Mouse (Mus musculus) midbrain, embryonic 16.5 days (tissue): ENCODE measurements at regions not wholly inside any gene's neighbourhood (a gene's known extent, or its start where the extent isn't known, plus 50 kb on each side); places are given as distances from the start of the nearest gene placed in this dataset.
A peak's percentile ranks its signal among the peaks of the same experiment; 100 is the strongest.

Experiments
- ATAC-seq: fragments of 200-750 bp; cut with Nextera tagmentation; 2 replicates; pipeline ENCODE4 v1.8.0; 2017; ENCODE audit warnings: moderate TSS enrichment
- H3K27ac ChIP-seq: fragments of 300-500 bp; sonication (generic); 2 replicates; pipeline ENCODE4 v1.5.1; 2014; ENCODE audit warnings: mild to moderate bottlenecking, low read length, mixed read lengths
- H3K27me3 ChIP-seq: fragments of 300-500 bp; sonication (generic); 2 replicates; pipeline ENCODE4 v1.6.1; 2014; ENCODE audit warnings: low read depth, low read length, mixed read lengths; ENCODE audit not compliant: control insufficient read depth, insufficient read depth
- H3K36me3 ChIP-seq: fragments of 300-500 bp; sonication (generic); 2 replicates; pipeline ENCODE4 v1.6.1; 2014; ENCODE audit warnings: mild to moderate bottlenecking, low read length, moderate library complexity, mixed read lengths; ENCODE audit not compliant: control insufficient read depth, insufficient read depth
- H3K4me1 ChIP-seq: fragments of 300-500 bp; sonication (generic); 2 replicates; pipeline ENCODE4 v1.6.1; 2014; ENCODE audit warnings: mild to moderate bottlenecking, low read length, mixed read lengths; ENCODE audit not compliant: control insufficient read depth, insufficient read depth
- H3K4me2 ChIP-seq: fragments of 300-500 bp; sonication (generic); 2 replicates; pipeline ENCODE4 v1.6.1; 2014; ENCODE audit warnings: mild to moderate bottlenecking, low read length, mixed read lengths
- H3K4me3 ChIP-seq: fragments of 300-500 bp; sonication (generic); 2 replicates; pipeline ENCODE4 v1.5.1; 2014; ENCODE audit warnings: low read depth, mild to moderate bottlenecking, low read length, moderate library complexity, mixed read lengths
- H3K9ac ChIP-seq: fragments of 300-500 bp; sonication (generic); 2 replicates; pipeline ENCODE4 v1.6.1; 2014; ENCODE audit warnings: low read depth, low read length, mixed read lengths
- H3K9me3 ChIP-seq: fragments of 300-500 bp; sonication (generic); replicated peaks from 2 replicates; pipeline ENCODE4 v1.6.1; 2014; ENCODE audit warnings: mild to moderate bottlenecking, low read length, mixed read lengths; ENCODE audit not compliant: control insufficient read depth, poor library complexity, severe bottlenecking
- WGBS: fragments of 180-500 bp; shearing (Covaris S2); extraction: QIAGEN DNeasy Blood & Tissue Kit; methylation state at CpG from one replicate; pipeline ENCODE4 v1.1.7; 2014; 5-methylcytosine and 5-hydroxymethylcytosine counted together

DNA sequence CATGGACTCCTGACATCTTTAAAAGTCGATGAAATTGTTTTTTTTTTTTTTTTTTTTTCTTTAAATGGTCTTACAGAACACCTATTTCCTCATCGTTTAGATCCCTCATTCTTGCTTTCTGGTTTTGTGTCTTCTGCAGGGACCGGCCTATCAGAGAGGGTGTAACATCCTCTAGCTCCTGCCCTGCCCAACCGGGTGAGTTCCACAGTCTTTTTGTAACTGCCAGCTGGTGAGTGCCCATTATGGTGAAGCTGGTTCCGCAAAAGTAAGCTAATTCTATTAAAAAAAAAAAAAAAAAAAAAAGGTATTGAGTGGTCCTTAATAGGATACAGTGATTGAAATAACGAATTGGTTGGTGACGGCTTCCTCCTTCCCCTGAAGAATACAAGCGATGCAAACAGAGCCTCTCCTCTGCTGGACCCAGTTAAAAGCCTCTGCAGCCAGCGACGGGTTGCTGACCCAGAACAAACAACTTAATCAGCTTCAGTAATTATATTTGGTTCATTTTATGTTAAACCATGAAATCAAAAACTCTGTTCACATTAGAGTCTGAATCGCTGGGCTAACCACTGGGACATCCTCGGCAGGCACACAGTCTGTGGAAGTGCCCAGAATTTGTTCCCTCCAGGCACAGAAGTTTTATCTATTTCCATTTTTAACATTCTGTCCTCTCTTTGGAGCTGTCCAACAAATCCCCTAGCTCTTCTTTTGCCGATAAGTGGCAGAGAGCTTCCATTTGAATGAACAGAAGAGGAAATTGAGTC lies 126.9 kb upstream of the Pabpc6 start:
- no peak for ATAC-seq
- H3K27ac ChIP-seq: no peak overlapping the region

DNA sequence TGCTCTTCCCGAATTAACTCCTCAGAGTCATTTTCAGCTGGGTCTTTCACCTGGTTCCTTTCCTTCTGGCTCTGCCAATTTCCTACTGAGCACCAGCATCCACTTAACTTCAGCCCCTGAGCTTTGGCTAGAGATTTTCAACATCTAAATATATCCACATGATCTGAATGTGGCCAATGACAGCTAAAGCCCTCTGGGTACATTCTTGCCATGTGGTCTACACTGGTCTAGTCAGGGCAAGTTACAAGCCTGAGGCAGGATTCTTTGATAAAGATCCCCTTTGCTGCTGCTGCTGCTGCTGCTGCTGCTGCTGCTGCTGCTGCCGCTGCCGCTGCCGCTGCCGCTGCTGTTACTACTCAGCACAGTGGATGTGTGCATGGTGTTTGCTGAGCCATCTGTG lies 109.3 kb upstream of the Pabpc6 start:
- 83% methylated on average over 5 of the region's 5 CpGs for WGBS
- Histone ChIP-seq H3K9ac (no peak overlapping the region), H3K27me3 (no peaks in the 10 kb centered on the region), H3K36me3 (no peaks in the 10 kb centered on the region), H3K27ac (no peak overlapping the region), H3K4me2 (no peak overlapping the region), H3K9me3 (no peaks in the 10 kb centered on the region), H3K4me3 (no peak overlapping the region), H3K4me1 (peaks cover 6% of the 10 kb centered on the region)
- no peak for ATAC-seq

More for the DNA sequence above, 126.9 kb upstream of the Pabpc6 start:
- no peaks in the 10 kb centered on the region for H3K36me3 ChIP-seq
- no peak overlapping the region for H3K4me3 ChIP-seq
- no peaks in the 10 kb centered on the region; the same call in 1 of the 2 replicates for H3K27me3 ChIP-seq
- no peak overlapping the region for H3K9ac ChIP-seq
- H3K4me2 ChIP-seq: no peak overlapping the region
- 20% methylated on average over 13 of the region's 13 CpGs for WGBS
- H3K4me1 ChIP-seq: peaks cover 4% of the 10 kb centered on the region; the same call in 1 of the 2 replicates
- no peaks in the 10 kb centered on the region for H3K9me3 ChIP-seq

DNA sequence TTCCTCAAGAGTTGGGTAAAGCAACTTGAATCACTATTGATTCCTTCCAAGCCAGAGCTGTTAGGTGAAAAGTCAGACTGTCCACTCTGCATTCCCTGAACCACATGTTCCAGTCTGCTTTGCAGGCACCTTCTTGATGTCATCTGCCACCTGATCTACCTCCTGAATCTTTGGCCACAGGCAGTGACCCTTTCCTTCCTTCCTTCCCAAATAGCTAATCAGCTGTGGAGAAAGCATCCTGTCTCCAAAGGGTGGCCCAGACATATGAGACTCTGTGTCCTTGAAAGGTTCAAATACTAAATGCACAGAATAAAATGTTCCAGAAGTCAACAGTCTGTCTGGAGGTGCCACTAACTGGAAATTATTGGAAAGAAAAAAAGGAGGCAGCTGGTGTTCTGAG lies 107.6 kb upstream of the Pabpc6 start:
- Histone ChIP-seq H3K27ac (peak overlapping the region; percentile 70), H3K36me3 (no peaks in the 10 kb centered on the region), H3K9me3 (no peaks in the 10 kb centered on the region), H3K4me3 (no peak overlapping the region), H3K27me3 (no peaks in the 10 kb centered on the region), H3K4me2 (no peak overlapping the region), H3K4me1 (peaks cover 6% of the 10 kb centered on the region), H3K9ac (no peak overlapping the region)
- ATAC-seq: no peak

DNA sequence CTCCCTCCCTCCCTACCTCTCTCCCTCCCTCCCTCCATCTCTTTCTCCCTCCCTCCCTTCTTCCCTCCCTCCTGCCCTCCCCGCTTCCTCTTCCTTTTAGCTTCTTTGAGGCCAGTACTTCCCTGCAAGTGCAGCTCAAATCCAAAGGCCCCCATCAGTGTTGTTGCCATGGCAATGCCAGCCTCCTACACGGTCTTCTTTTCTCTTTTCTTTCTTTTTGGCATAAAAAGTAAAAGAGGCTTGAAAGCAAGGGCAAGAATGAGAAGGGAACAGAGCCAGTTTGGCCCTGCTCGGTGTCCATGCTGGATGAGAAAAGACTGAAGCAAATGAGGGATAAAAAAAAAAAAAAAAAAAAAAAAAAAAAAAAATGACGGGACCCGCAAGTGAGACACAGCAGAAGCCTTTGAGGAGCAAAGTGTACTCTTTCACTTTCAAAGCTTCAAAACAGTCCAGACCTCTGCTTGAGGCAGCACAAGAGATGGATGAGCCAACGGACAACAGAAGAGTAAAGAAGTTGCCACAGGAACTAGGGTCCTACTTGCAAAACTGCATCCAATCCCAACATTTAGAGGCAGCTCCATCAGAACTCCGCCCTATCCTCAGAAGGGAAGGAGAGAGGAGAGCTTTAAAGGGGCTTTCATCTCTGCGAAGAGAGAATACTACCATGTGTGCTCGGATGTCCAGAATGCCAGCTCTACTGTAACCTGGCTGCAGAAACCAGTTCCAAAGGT lies 106.9 kb upstream of the Pabpc6 start:
- no peak overlapping the region for H3K9ac ChIP-seq
- H3K4me3 ChIP-seq: no peak overlapping the region
- H3K36me3 ChIP-seq: no peaks in the 10 kb centered on the region
- peaks cover 6% of the 10 kb centered on the region for H3K4me1 ChIP-seq
- H3K9me3 ChIP-seq: no peaks in the 10 kb centered on the region
- H3K27me3 ChIP-seq: no peaks in the 10 kb centered on the region
- H3K4me2 ChIP-seq: peak overlapping the region; percentile 19; the same call in 1 of the 2 replicates
- peak overlapping the region; percentile 70 for H3K27ac ChIP-seq
- 15% methylated on average over 7 of the region's 9 CpGs for WGBS
- peak; percentile 90 for ATAC-seq

DNA sequence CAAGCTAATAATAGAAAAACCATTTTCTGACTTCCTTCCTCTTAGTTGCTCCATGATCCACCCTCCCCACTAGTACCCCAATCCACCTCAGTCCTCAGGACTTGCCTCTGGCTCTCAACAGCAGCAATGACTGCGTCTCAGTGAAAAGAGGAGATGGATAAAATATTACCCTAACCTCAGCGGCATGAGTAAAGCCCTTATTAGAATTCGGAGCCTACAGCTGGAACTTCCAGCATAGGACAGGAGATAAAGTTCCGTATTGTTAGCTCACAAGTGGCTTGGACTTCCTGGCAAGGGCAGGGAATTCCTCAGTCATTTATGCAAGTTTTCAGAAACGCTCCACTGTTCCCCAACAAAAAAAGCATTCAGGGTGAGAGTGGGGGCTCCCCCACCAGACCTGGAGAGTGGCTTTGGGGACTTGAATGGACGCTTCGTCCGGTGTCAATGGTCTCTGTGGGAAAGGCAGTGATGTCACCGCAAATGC lies 106.2 kb upstream of the Pabpc6 start:
- no peaks in the 10 kb centered on the region for H3K27me3 ChIP-seq
- H3K36me3 ChIP-seq: no peaks in the 10 kb centered on the region
- H3K27ac ChIP-seq: peak overlapping the region; percentile 78
- H3K9me3 ChIP-seq: no peaks in the 10 kb centered on the region
- WGBS: 10% methylated on average over 9 of the region's 9 CpGs
- peaks cover 6% of the 10 kb centered on the region for H3K4me1 ChIP-seq
- no peak overlapping the region for H3K9ac ChIP-seq
- H3K4me3 ChIP-seq: no peak overlapping the region
- H3K4me2 ChIP-seq: no peak overlapping the region
- ATAC-seq: peak; percentile 85

DNA sequence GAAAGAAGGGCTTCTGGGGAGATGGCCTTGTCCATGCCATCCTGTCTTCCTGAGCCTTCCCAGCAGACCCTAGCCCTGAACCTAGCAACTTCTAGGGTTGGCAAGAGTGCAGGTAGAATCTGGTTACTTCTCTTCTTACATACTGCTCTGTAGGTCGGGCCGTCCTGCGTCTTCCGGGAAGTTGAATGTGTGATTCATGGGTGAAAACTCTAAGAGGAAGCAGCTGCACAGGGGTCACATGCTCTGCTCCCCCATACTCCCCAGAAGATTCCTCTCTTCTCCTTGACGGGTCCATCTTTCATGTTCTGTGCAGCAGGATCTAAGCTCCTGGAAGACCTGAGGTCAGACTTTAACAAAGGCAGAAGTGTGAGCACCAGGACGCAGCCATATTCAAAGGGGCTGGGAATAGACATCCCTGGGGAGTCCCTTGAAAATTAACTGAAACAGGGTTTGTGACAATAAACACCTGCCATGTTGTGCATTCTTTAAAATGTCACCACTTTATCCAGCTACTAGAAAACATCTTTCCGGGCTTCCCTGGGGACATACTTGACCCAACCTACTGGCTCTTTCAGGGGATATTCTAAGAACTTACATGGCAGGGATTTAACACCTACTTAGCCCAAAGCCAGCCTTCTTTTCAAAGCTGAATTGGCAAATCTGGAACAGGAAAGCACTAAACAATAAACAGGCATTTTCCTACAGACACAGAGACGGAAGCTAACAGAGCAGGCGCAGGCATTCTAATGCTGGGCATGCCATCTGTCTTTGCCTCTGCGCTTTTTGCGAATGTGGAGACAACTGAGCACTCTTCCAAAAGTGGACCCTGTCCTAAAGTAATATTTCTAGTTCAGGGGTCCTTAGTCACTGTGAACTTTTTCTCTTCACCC lies 105.5 kb upstream of the Pabpc6 start:
- peak; percentile 30 for ATAC-seq
- Histone ChIP-seq H3K27me3 (no peaks in the 10 kb centered on the region), H3K36me3 (no peaks in the 10 kb centered on the region), H3K4me3 (no peak overlapping the region), H3K27ac (peak overlapping the region; percentile 78), H3K9me3 (no peaks in the 10 kb centered on the region), H3K4me1 (peaks cover 6% of the 10 kb centered on the region), H3K4me2 (no peak overlapping the region), H3K9ac (no peak overlapping the region)
- 46% methylated on average over 11 of the region's 11 CpGs for WGBS

DNA sequence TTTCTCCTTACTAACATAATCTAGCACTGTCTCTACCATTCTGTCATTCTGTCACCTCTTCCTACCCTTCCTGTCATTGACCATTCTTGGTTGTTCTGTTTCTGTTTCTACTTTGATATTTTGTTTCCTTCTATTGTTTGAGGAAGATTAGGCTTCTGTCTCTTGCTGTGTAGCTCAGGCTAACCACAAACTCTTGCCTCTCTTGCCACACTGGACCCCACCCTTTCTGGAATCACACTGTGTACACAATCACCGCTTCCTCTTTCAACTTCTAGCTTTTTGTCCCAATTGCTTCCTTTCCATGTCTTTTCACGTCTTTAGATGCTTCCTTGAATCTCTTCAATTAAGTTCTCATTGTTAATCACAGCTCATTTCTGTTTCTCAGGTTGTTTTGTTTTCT lies 104.2 kb upstream of the Pabpc6 start:
- Histone ChIP-seq H3K9me3 (no peaks in the 10 kb centered on the region), H3K27me3 (no peaks in the 10 kb centered on the region), H3K36me3 (no peaks in the 10 kb centered on the region), H3K9ac (no peak overlapping the region), H3K4me3 (no peak overlapping the region), H3K27ac (peak overlapping the region; percentile 78), H3K4me2 (no peak overlapping the region), H3K4me1 (peaks cover 6% of the 10 kb centered on the region)
- 84% methylated on average over 2 of the region's 2 CpGs for WGBS
- no peak for ATAC-seq

DNA sequence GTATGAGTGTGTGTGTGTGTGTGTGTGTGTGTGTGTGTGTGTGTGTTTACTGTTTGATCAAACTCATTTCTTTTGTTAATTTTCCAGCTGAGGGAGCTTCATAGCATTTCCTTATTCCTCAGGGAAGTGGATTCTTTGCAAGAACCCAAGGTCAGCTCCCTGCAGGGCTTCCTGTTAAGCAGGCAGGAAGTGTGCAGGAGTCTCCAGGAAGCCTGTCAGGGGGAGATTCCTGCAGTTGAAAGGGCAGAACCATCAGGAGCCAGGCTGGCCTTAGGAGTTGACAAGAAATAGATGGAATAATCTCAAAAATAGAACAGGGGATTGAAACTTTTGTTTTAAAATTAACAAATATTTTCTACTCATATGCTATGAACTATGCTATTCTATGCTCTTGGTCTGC lies 98.8 kb upstream of the Pabpc6 start:
- no peak for ATAC-seq
- H3K4me2 ChIP-seq: no peak overlapping the region
- no peak overlapping the region for H3K9ac ChIP-seq
- H3K9me3 ChIP-seq: no peaks in the 10 kb centered on the region
- no peak overlapping the region for H3K27ac ChIP-seq
- H3K4me3 ChIP-seq: no peak overlapping the region
- peaks cover 9% of the 10 kb centered on the region for H3K4me1 ChIP-seq
- no peaks in the 10 kb centered on the region for H3K36me3 ChIP-seq
- no peaks in the 10 kb centered on the region for H3K27me3 ChIP-seq
